Mouse (Mus musculus) kidney, embryonic 15.5 days (tissue): ENCODE measurements at regions not wholly inside any gene's neighbourhood (a gene's known extent, or its start where the extent isn't known, plus 50 kb on each side); places are given as distances from the start of the nearest gene placed in this dataset.

Experiments
- ATAC-seq: fragments of 200-750 bp; cut with Nextera tagmentation; replicated peaks from 2 replicates; pipeline ENCODE4 v1.8.0; 2017; ENCODE audit warnings: moderate TSS enrichment; ENCODE audit not compliant: low FRiP score
- H3K27ac ChIP-seq: fragments of 300-500 bp; sonication (generic); 2 replicates; pipeline ENCODE4 v1.5.1; 2015; ENCODE audit warnings: mild to moderate bottlenecking, inconsistent platforms
- H3K27me3 ChIP-seq: fragments of 300-500 bp; sonication (generic); 2 replicates; pipeline ENCODE4 v1.6.1; 2015; ENCODE audit warnings: inconsistent platforms
- H3K36me3 ChIP-seq: fragments of 300-500 bp; sonication (generic); 2 replicates; pipeline ENCODE4 v1.6.1; 2015; ENCODE audit warnings: inconsistent platforms
- H3K4me1 ChIP-seq: fragments of 300-500 bp; sonication (generic); 2 replicates; pipeline ENCODE4 v1.6.1; 2015; ENCODE audit warnings: inconsistent platforms
- H3K4me2 ChIP-seq: fragments of 300-500 bp; sonication (generic); 2 replicates; pipeline ENCODE4 v1.6.1; 2015; ENCODE audit warnings: moderate library complexity, mild to moderate bottlenecking, inconsistent platforms
- H3K4me3 ChIP-seq: fragments of 300-500 bp; sonication (generic); replicated peaks from 2 replicates; pipeline ENCODE4 v1.5.1; 2015; ENCODE audit warnings: mild to moderate bottlenecking, inconsistent platforms
- H3K9ac ChIP-seq: fragments of 300-500 bp; sonication (generic); 2 replicates; pipeline ENCODE4 v1.6.1; 2015; ENCODE audit warnings: mild to moderate bottlenecking, inconsistent platforms
- H3K9me3 ChIP-seq: fragments of 300-500 bp; sonication (generic); replicated peaks from 2 replicates; pipeline ENCODE4 v1.6.1; 2016; ENCODE audit warnings: inconsistent platforms
- WGBS: fragments of 180-500 bp; shearing (Covaris S2); methylation state at CpG from one replicate; pipeline ENCODE4 v1.1.7; 2015; ENCODE audit warnings: mixed read lengths; 5-methylcytosine and 5-hydroxymethylcytosine counted together

GRCm38 (mm10) chr13:80946034-80946433 is 62.9 kb downstream of the Arrdc3 start:
- no peak overlapping the region for H3K4me3 ChIP-seq
- ATAC-seq: no peak
- H3K4me2 ChIP-seq: no peak overlapping the region
- H3K27ac ChIP-seq: no peak overlapping the region
- no peaks in the 10 kb centered on the region for H3K27me3 ChIP-seq
- H3K9me3 ChIP-seq: no peaks in the 10 kb centered on the region
- no peak overlapping the region for H3K9ac ChIP-seq
- H3K36me3 ChIP-seq: no peaks in the 10 kb centered on the region
- no peaks in the 10 kb centered on the region for H3K4me1 ChIP-seq

GRCm38 (mm10) chr13:80947705-80948104 is 64.5 kb downstream of the Arrdc3 start:
- H3K27ac ChIP-seq: no peak overlapping the region
- H3K27me3 ChIP-seq: no peaks in the 10 kb centered on the region
- no peak for ATAC-seq
- 87% methylated on average over 6 of the region's 6 CpGs for WGBS
- H3K4me2 ChIP-seq: no peak overlapping the region
- H3K9ac ChIP-seq: no peak overlapping the region
- H3K36me3 ChIP-seq: no peaks in the 10 kb centered on the region
- no peaks in the 10 kb centered on the region for H3K4me1 ChIP-seq
- H3K4me3 ChIP-seq: no peak overlapping the region
- H3K9me3 ChIP-seq: no peaks in the 10 kb centered on the region

- Histone ChIP-seq H3K36me3 (no peaks in the 10 kb centered on the region), H3K4me2 (no peak overlapping the region), H3K4me1 (no peaks in the 10 kb centered on the region), H3K9ac (no peak overlapping the region), H3K9me3 (no peaks in the 10 kb centered on the region), H3K27ac (no peak overlapping the region), H3K4me3 (no peak overlapping the region), H3K27me3 (no peaks in the 10 kb centered on the region)
- 41% methylated on average over 6 of the region's 6 CpGs for WGBS
- ATAC-seq: 0 out of 2 replicates have a peak, but pooled peaks have one; percentile 64
These were observed 66.0 kb downstream of the Arrdc3 start for GRCm38 (mm10) chr13:80949133-80949697.

GRCm38 (mm10) chr13:80950239-80950638 is 67.1 kb downstream of the Arrdc3 start:
- Histone ChIP-seq H3K4me3 (no peak overlapping the region), H3K4me1 (no peaks in the 10 kb centered on the region), H3K27me3 (no peaks in the 10 kb centered on the region), H3K9ac (no peak overlapping the region), H3K9me3 (no peaks in the 10 kb centered on the region), H3K4me2 (no peak overlapping the region), H3K36me3 (no peaks in the 10 kb centered on the region), H3K27ac (no peak overlapping the region)
- 83% methylated on average over 2 of the region's 2 CpGs for WGBS
- ATAC-seq: no peak

- no peak overlapping the region for H3K4me3 ChIP-seq
- H3K4me2 ChIP-seq: no peak overlapping the region
- H3K27ac ChIP-seq: no peak overlapping the region
- H3K4me1 ChIP-seq: no peaks in the 10 kb centered on the region
- no peaks in the 10 kb centered on the region for H3K36me3 ChIP-seq
- H3K9ac ChIP-seq: no peak overlapping the region
- no peaks in the 10 kb centered on the region for H3K9me3 ChIP-seq
- H3K27me3 ChIP-seq: no peaks in the 10 kb centered on the region
- 81% methylated on average over 3 of the region's 3 CpGs for WGBS
- ATAC-seq: no peak
These were observed 67.6 kb downstream of the Arrdc3 start for GRCm38 (mm10) chr13:80950803-80951202.

- no peaks in the 10 kb centered on the region for H3K36me3 ChIP-seq
- no peak overlapping the region for H3K4me2 ChIP-seq
- no peaks in the 10 kb centered on the region for H3K27me3 ChIP-seq
- ATAC-seq: no peak
- 89% methylated on average over 3 of the region's 3 CpGs for WGBS
- no peaks in the 10 kb centered on the region for H3K9me3 ChIP-seq
- H3K4me3 ChIP-seq: no peak overlapping the region
- no peaks in the 10 kb centered on the region for H3K4me1 ChIP-seq
- no peak overlapping the region for H3K9ac ChIP-seq
- H3K27ac ChIP-seq: no peak overlapping the region
These were observed 68.1 kb downstream of the Arrdc3 start for GRCm38 (mm10) chr13:80951327-80951726.

- no peak for ATAC-seq
- WGBS: 93% methylated on average over 4 of the region's 4 CpGs
- H3K9ac ChIP-seq: no peak overlapping the region
These were observed 69.7 kb downstream of the Arrdc3 start for GRCm38 (mm10) chr13:80952851-80953250.

GRCm38 (mm10) chr13:80954059-80954645 is 71.0 kb downstream of the Arrdc3 start:
- Histone ChIP-seq H3K36me3 (no peaks in the 10 kb centered on the region), H3K27ac (no peak overlapping the region), H3K4me1 (no peaks in the 10 kb centered on the region), H3K9ac (no peak overlapping the region), H3K9me3 (no peaks in the 10 kb centered on the region), H3K4me2 (no peak overlapping the region), H3K27me3 (no peaks in the 10 kb centered on the region), H3K4me3 (no peak overlapping the region)
- no peak for ATAC-seq
- WGBS: 46% methylated on average over 6 of the region's 6 CpGs

More at GRCm38 (mm10) chr13:80952851-80953250, 69.7 kb downstream of the Arrdc3 start:
- no peaks in the 10 kb centered on the region for H3K36me3 ChIP-seq
- H3K27me3 ChIP-seq: no peaks in the 10 kb centered on the region
- H3K4me1 ChIP-seq: no peaks in the 10 kb centered on the region
- no peak overlapping the region for H3K4me2 ChIP-seq
- H3K4me3 ChIP-seq: no peak overlapping the region
- H3K27ac ChIP-seq: no peak overlapping the region
- H3K9me3 ChIP-seq: no peaks in the 10 kb centered on the region

- no peak overlapping the region for H3K4me2 ChIP-seq
- no peak for ATAC-seq
- 71% methylated on average over 1 of the region's 1 CpGs for WGBS
These were observed 73.8 kb downstream of the Arrdc3 start for GRCm38 (mm10) chr13:80956966-80957365.

GRCm38 (mm10) chr13:80957419-80958139 is 74.4 kb downstream of the Arrdc3 start:
- WGBS: 92% methylated on average over 6 of the region's 6 CpGs
- ATAC-seq: no peak
- no peaks in the 10 kb centered on the region for H3K4me1 ChIP-seq
- H3K27ac ChIP-seq: no peak overlapping the region
- H3K4me3 ChIP-seq: no peak overlapping the region
- H3K4me2 ChIP-seq: no peak overlapping the region
- H3K27me3 ChIP-seq: no peaks in the 10 kb centered on the region
- H3K9me3 ChIP-seq: no peaks in the 10 kb centered on the region
- H3K9ac ChIP-seq: no peak overlapping the region
- H3K36me3 ChIP-seq: no peaks in the 10 kb centered on the region

More at GRCm38 (mm10) chr13:80956966-80957365, 73.8 kb downstream of the Arrdc3 start:
- no peak overlapping the region for H3K27ac ChIP-seq
- no peak overlapping the region for H3K4me3 ChIP-seq
- H3K9ac ChIP-seq: no peak overlapping the region
- H3K9me3 ChIP-seq: no peaks in the 10 kb centered on the region
- no peaks in the 10 kb centered on the region for H3K4me1 ChIP-seq
- H3K36me3 ChIP-seq: no peaks in the 10 kb centered on the region
- H3K27me3 ChIP-seq: no peaks in the 10 kb centered on the region

GRCm38 (mm10) chr13:80959763-80960162 is 76.6 kb downstream of the Arrdc3 start:
- Histone ChIP-seq H3K4me3 (no peak overlapping the region), H3K36me3 (no peaks in the 10 kb centered on the region), H3K27me3 (no peaks in the 10 kb centered on the region), H3K27ac (no peak overlapping the region), H3K4me2 (no peak overlapping the region), H3K9me3 (no peaks in the 10 kb centered on the region), H3K4me1 (peaks cover 12% of the 10 kb centered on the region), H3K9ac (no peak overlapping the region)
- no peak for ATAC-seq
- WGBS: 89% methylated on average over 1 of the region's 1 CpGs

GRCm38 (mm10) chr13:80961985-80962617 is 78.9 kb downstream of the Arrdc3 start:
- no peak for ATAC-seq
- Histone ChIP-seq H3K36me3 (no peaks in the 10 kb centered on the region), H3K9ac (no peak overlapping the region), H3K27ac (peak overlapping the region; percentile 88), H3K4me3 (peak overlapping the region; percentile 48; the same call in 1 of the 2 replicates), H3K4me2 (peak overlapping the region; percentile 77), H3K4me1 (peaks cover 12% of the 10 kb centered on the region), H3K27me3 (no peaks in the 10 kb centered on the region), H3K9me3 (no peaks in the 10 kb centered on the region)
- 51% methylated on average over 7 of the region's 7 CpGs for WGBS
